Mouse (Mus musculus) MEL (cell line): ENCODE data around the gene Cspg4.

Experiments used
- CTCF ChIP-seq, 3 experiments: IDR thresholded peaks in 2 of 3; conservative IDR thresholded peaks in 1 of 3; 2 replicates each; pipeline ENCODE4 v1.5.1; 2011 to 2012; ENCODE audit warnings: low read length in 3 of 3, low read depth in 2 of 3, mild to moderate bottlenecking in 2 of 3, improper control_type of control experiment in 1 of 3, inconsistent platforms in 1 of 3, mixed read lengths in 1 of 3, moderate library complexity in 1 of 3; ENCODE audit not compliant: control insufficient read depth in 1 of 3, insufficient read depth in 1 of 3, poor library complexity in 1 of 3, severe bottlenecking in 1 of 3
- EP300 ChIP-seq, 2 experiments: IDR thresholded peaks; 2 replicates each; pipeline ENCODE4 v1.6.1; 2011; ENCODE audit warnings: improper control_type of control experiment in 2 of 2, low read length in 2 of 2, low read depth in 1 of 2, mild to moderate bottlenecking in 1 of 2
- KAT2A ChIP-seq: conservative IDR thresholded peaks from 2 replicates; pipeline ENCODE4 v1.6.1; 2012; ENCODE audit warnings: low read depth, low read length, improper control_type of control experiment, inconsistent platforms
- MAFK ChIP-seq: IDR thresholded peaks from 2 replicates; pipeline ENCODE4 v1.6.1; 2011; ENCODE audit warnings: low read depth, mild to moderate bottlenecking, low read length, improper control_type of control experiment, borderline replicate concordance
- NRF1 ChIP-seq: IDR thresholded peaks from 2 replicates; pipeline ENCODE4 v1.6.1; 2014; ENCODE audit warnings: low read depth, mild to moderate bottlenecking, inconsistent platforms, low read length, improper control_type of control experiment, moderate library complexity; ENCODE audit not compliant: poor library complexity, insufficient read depth, severe bottlenecking
- POLR2A ChIP-seq, 2 experiments: IDR thresholded peaks; 2 replicates each; pipeline ENCODE4 v1.6.1; 2011 to 2012; ENCODE audit warnings: low read length in 2 of 2, mild to moderate bottlenecking in 2 of 2, control low read depth in 1 of 2, improper control_type of control experiment in 1 of 2, low read depth in 1 of 2, moderate library complexity in 1 of 2; ENCODE audit not compliant: control insufficient read depth in 1 of 2, insufficient read depth in 1 of 2, poor library complexity in 1 of 2
- UBTF ChIP-seq: IDR thresholded peaks from 2 replicates; pipeline ENCODE4 v1.6.1; 2012; ENCODE audit warnings: low read depth, mild to moderate bottlenecking, inconsistent platforms, low read length, improper control_type of control experiment, moderate library complexity, borderline replicate concordance; ENCODE audit not compliant: insufficient read depth
- USF2 ChIP-seq, 2 experiments: IDR thresholded peaks; 2 replicates each; pipeline ENCODE4 v1.6.1; 2011 to 2012; ENCODE audit warnings: improper control_type of control experiment in 2 of 2, low read length in 2 of 2, borderline replicate concordance in 1 of 2, inconsistent platforms in 1 of 2, low read depth in 1 of 2, mild to moderate bottlenecking in 1 of 2; ENCODE audit not compliant: insufficient read depth in 1 of 2
- ZC3H11A ChIP-seq: IDR thresholded peaks from 2 replicates; pipeline ENCODE4 v1.6.1; 2012; ENCODE audit warnings: low read depth, mild to moderate bottlenecking, inconsistent platforms, low read length, improper control_type of control experiment
- ZMIZ1 ChIP-seq: IDR thresholded peaks from 2 replicates; pipeline ENCODE4 v1.6.1; 2012; ENCODE audit warnings: low read depth, mild to moderate bottlenecking, inconsistent platforms, low read length, improper control_type of control experiment, moderate library complexity

DNA sequence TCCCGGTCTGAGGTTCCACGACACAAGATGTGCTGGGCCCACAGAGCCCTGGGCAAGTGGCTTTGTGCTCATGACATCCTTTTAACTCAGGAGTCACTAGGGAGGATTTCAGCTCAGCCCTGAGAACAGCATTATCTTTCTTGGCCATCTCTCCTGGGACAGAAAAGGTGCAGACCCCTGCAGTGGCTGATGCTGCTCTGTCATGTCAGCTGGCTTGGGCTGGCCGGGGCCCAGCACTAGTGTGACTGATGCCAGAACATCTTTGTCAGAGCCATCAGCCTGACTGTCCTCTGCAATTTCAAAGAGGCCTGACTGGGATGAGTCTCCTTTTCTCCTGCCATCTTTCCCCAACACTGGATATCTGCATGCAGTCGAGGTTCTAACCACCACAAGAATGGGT, 17.4 kb downstream of the Cspg4 start:
- TF ChIP-seq KAT2A (no peak), NRF1 (no peak), POLR2A (IDR thresholded peaks at IDR 0.05; ENCODE audit: control insufficient read depth in 1 of 2, insufficient read depth in 1 of 2, low read depth in 1 of 2, low read length in 2 of 2, poor library complexity in 1 of 2) (no peak), CTCF (IDR thresholded peaks at IDR 0.05 in 2 of 3, conservative IDR thresholded peaks at IDR 0.05 in 1 of 3; ENCODE audit: control insufficient read depth in 1 of 3, insufficient read depth in 1 of 3, low read depth in 2 of 3, low read length in 3 of 3, poor library complexity in 1 of 3, severe bottlenecking in 1 of 3) (no peak), EP300 (IDR thresholded peaks at IDR 0.05; ENCODE audit: low read depth in 1 of 2, low read length in 2 of 2) (no peak), UBTF (no peak), ZC3H11A (no peak), USF2 (IDR thresholded peaks at IDR 0.05; ENCODE audit: borderline replicate concordance in 1 of 2, insufficient read depth in 1 of 2, low read depth in 1 of 2, low read length in 2 of 2) (no peak), MAFK (no peak), ZMIZ1 (no peak)
